Mouse (Mus musculus): ENCODE measurements around the gene Rcan3.

DNA sequence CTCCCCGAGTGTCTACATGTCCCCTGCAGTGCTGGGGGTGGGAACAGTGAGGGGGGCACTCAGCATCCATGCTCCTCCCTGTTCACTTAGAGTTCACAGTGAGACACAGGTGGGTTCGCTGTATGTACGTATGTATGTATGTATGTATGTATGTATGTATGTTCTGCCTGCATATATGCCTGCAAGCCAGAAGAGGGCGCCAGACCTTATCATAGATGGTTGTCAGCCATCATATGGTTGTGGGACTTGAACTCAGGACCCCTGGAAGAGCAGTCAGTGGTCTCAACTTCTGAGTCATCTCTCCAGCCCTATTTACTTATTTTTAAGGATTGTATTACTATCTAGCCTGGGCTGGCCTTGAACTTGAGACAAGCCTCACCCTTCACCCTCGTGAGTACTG lies 37.4 kb downstream of the Rcan3 start:
- TF ChIP-seq TCF3 (IDR thresholded peaks at IDR 0.05; ENCODE audit: insufficient read length, low read depth) (no peak), POLR2AphosphoS2 (IDR thresholded peaks at IDR 0.05; ENCODE audit: insufficient read length, low read depth) (no peak), SRF (IDR thresholded peaks at IDR 0.05; ENCODE audit: control insufficient read depth, insufficient read length, low read depth) (no peak), USF1 (IDR thresholded peaks at IDR 0.05; ENCODE audit: low read depth) (no peak), E2F4 (IDR thresholded peaks at IDR 0.05; ENCODE audit: insufficient read depth) (no peak), POLR2A (IDR thresholded peaks at IDR 0.05; ENCODE audit: insufficient read length, low read depth) (no peak), TCF12 (IDR thresholded peaks at IDR 0.05; ENCODE audit: insufficient read depth, poor library complexity, severe bottlenecking) (no peak), MAX (IDR thresholded peaks at IDR 0.05; ENCODE audit: low read depth) (no peak), CEBPB (IDR thresholded peaks at IDR 0.05; ENCODE audit: insufficient read depth, poor library complexity, severe bottlenecking) (no peak), MYOG (IDR thresholded peaks at IDR 0.05; ENCODE audit: control insufficient read depth in 1 of 3, insufficient read depth in 1 of 3, insufficient read length in 2 of 3, low read depth in 2 of 3) (no peak)
